Mouse (Mus musculus) hindbrain, embryonic 16.5 days (tissue): Measurements from ENCODE around the gene Urb1. TPM values are rescaled to one million over a fixed set of nuclear protein-coding genes. Genes with fewer than 3 reads are reported as not detected.

Experiments used
- ATAC-seq: fragments of 200-750 bp; cut with Nextera tagmentation; 2 replicates; pipeline ENCODE4 v1.8.0; 2017; ENCODE audit warnings: moderate TSS enrichment, moderate library complexity
- H3K27ac ChIP-seq: fragments of 300-500 bp; sonication (generic); 2 replicates; pipeline ENCODE4 v1.5.1; 2014; ENCODE audit warnings: low read depth, mild to moderate bottlenecking, control low read depth, low read length, moderate library complexity
- H3K27me3 ChIP-seq: fragments of 300-500 bp; sonication (generic); replicated peaks from 2 replicates; pipeline ENCODE4 v1.6.1; 2014; ENCODE audit warnings: low read length; ENCODE audit not compliant: control insufficient read depth, insufficient read depth
- H3K36me3 ChIP-seq: fragments of 300-500 bp; sonication (generic); 2 replicates; pipeline ENCODE4 v1.6.1; 2014; ENCODE audit warnings: mild to moderate bottlenecking, low read length, moderate library complexity, mixed read lengths; ENCODE audit not compliant: control insufficient read depth, insufficient read depth
- H3K4me1 ChIP-seq: fragments of 300-500 bp; sonication (generic); 2 replicates; pipeline ENCODE4 v1.6.1; 2014; ENCODE audit warnings: low read depth, low read length; ENCODE audit not compliant: control insufficient read depth, insufficient read depth
- H3K4me2 ChIP-seq: fragments of 300-500 bp; sonication (generic); 2 replicates; pipeline ENCODE4 v1.6.1; 2014; ENCODE audit warnings: mild to moderate bottlenecking, low read length, control low read depth, moderate library complexity
- H3K4me3 ChIP-seq: fragments of 300-500 bp; sonication (generic); 2 replicates; pipeline ENCODE4 v1.5.1; 2014; ENCODE audit warnings: mild to moderate bottlenecking, low read length, control low read depth, moderate library complexity
- H3K9ac ChIP-seq: fragments of 300-500 bp; sonication (generic); 2 replicates; pipeline ENCODE4 v1.6.1; 2014; ENCODE audit warnings: low read depth, mild to moderate bottlenecking, control low read depth, low read length, moderate library complexity
- H3K9me3 ChIP-seq: fragments of 300-500 bp; sonication (generic); 2 replicates; pipeline ENCODE4 v1.6.1; 2014; ENCODE audit warnings: mild to moderate bottlenecking, low read length, moderate library complexity; ENCODE audit not compliant: control insufficient read depth
- WGBS: fragments of 180-500 bp; shearing (Covaris S2); extraction: QIAGEN DNeasy Blood & Tissue Kit; methylation state at CpG from one replicate; pipeline ENCODE4 v1.1.7; 2014; 5-methylcytosine and 5-hydroxymethylcytosine counted together
- polyA plus RNA-seq: library from polyadenylated mRNA; unstranded; fragments of >200 nt; fragmentation: Nextera tagmentation; extraction: Ambion mirVana; gene quantifications from 2 replicates; pipeline ENCODE4 v1.2.1, GENCODE M21; 2015

Gene Urb1
- polyA plus RNA-seq, 1 experiment from 2014 or later, result 8.2 TPM

GRCm38 (mm10) chr16:90701541-90701940 is 108.7 kb downstream of the Urb1 start:
- no peaks in the 10 kb centered on the region for H3K4me1 ChIP-seq
- ATAC-seq, result no peak
- no peak overlapping the region for H3K4me3 ChIP-seq
- no peak overlapping the region for H3K4me2 ChIP-seq
- no peaks in the 10 kb centered on the region for H3K36me3 ChIP-seq
- no peaks in the 10 kb centered on the region for H3K27me3 ChIP-seq
- WGBS, result 92% methylated on average over 2 of the region's 2 CpGs
- no peak overlapping the region for H3K9ac ChIP-seq
- no peaks in the 10 kb centered on the region for H3K9me3 ChIP-seq
- no peak overlapping the region for H3K27ac ChIP-seq

Other genes starting within 250 kb of the Urb1 start
- gene Mis18a, start 83.0 kb downstream of the Urb1 start, polyA plus RNA-seq, result 26.4 and 31.3 TPM in 2 replicates
- 0.74 and 0.98 TPM in 2 replicates for gene Mrap, start 72.2 kb downstream of the Urb1 start, polyA plus RNA-seq
- 4.4 and 4.8 TPM in 2 replicates for gene Eva1c, start 16.3 kb upstream of the Urb1 start, polyA plus RNA-seq
- gene Cfap298, start 124.7 kb upstream of the Urb1 start, polyA plus RNA-seq, result 54.4 and 61.1 TPM in 2 replicates
- gene Synj1, start 200.9 kb upstream of the Urb1 start, polyA plus RNA-seq, result 48.6 and 50.3 TPM in 2 replicates
- 48.8 and 60.2 TPM in 2 replicates for gene Paxbp1, start 234.1 kb upstream of the Urb1 start, polyA plus RNA-seq